Mouse (Mus musculus) adrenal gland, adult 18-20 months (tissue): Measurements from ENCODE around the gene Dock10. TPM values are rescaled to one million over a fixed set of nuclear protein-coding genes. Genes with fewer than 3 reads are reported as not detected.

Source experiments
- DNase-seq, 2 experiments: peaks; one replicate each; pipeline ENCODE4 v3.0.0; 2021 to 2022; ENCODE audit warnings: low spot score in 2 of 2
- total RNA-seq, 2 experiments: library from RNA; stranded (reverse); gene quantifications; 1 replicate in 1 of 2; 2 replicates in 1 of 2; pipeline ENCODE4 v1.2.3; 2021

The Dock10 gene
- total RNA-seq, 2 experiments from 2014 or later, result 21.6 to 25.0 TPM

- DNase-seq, result no peak
Measured at GRCm38 (mm10) chr1:80616671-80617070, 141.7 kb downstream of the Dock10 start.

GRCm38 (mm10) chr1:80614750-80615149 lies 143.6 kb downstream of the Dock10 start:
- no peak for DNase-seq

- DNase-seq, result no peak
Measured at GRCm38 (mm10) chr1:80613395-80614011, 144.8 kb downstream of the Dock10 start.

GRCm38 (mm10) chr1:80607546-80607945 lies 150.8 kb downstream of the Dock10 start:
- DNase-seq, result peak in 1 of 2 experiments; percentile 10

- DNase-seq, result peak; percentile 7 to 26
Measured at GRCm38 (mm10) chr1:80606131-80606754, 152.1 kb downstream of the Dock10 start.

GRCm38 (mm10) chr1:80604332-80604731 lies 154.0 kb downstream of the Dock10 start:
- DNase-seq, result no peak

- DNase-seq, result no peak
Measured at GRCm38 (mm10) chr1:80603081-80603480, 155.2 kb downstream of the Dock10 start.

GRCm38 (mm10) chr1:80583281-80583680 lies 175.0 kb downstream of the Dock10 start:
- no peak for DNase-seq

- DNase-seq, result no peak
Measured at GRCm38 (mm10) chr1:80582186-80582585, 176.1 kb downstream of the Dock10 start.

- no peak for DNase-seq
Measured at GRCm38 (mm10) chr1:80576898-80577297, 181.4 kb downstream of the Dock10 start.

- peak in 1 of 2 experiments; percentile 37 for DNase-seq
Measured at GRCm38 (mm10) chr1:80556446-80556845, 201.9 kb downstream of the Dock10 start.

- no peak for DNase-seq
Measured at GRCm38 (mm10) chr1:80541522-80541921, 216.8 kb downstream of the Dock10 start.

- peak in 1 of 2 experiments; percentile 26 for DNase-seq
Measured at GRCm38 (mm10) chr1:80522197-80522596, 236.1 kb downstream of the Dock10 start.

- no peak for DNase-seq
Measured at GRCm38 (mm10) chr1:80520456-80520855, 237.9 kb downstream of the Dock10 start.

- no peak for DNase-seq
Measured at GRCm38 (mm10) chr1:80519893-80520292, 238.4 kb downstream of the Dock10 start.

- no peak for DNase-seq
Measured at GRCm38 (mm10) chr1:80515836-80516235, 242.5 kb downstream of the Dock10 start.

- no peak for DNase-seq
Measured at GRCm38 (mm10) chr1:80512210-80512948, 245.9 kb downstream of the Dock10 start.

- no peak for DNase-seq
Measured at GRCm38 (mm10) chr1:80504757-80505156, 253.6 kb downstream of the Dock10 start.

- DNase-seq, result no peak
Measured at GRCm38 (mm10) chr1:80504081-80504480, 254.2 kb downstream of the Dock10 start.

GRCm38 (mm10) chr1:80502456-80503165 lies 255.7 kb downstream of the Dock10 start:
- DNase-seq, result no peak

GRCm38 (mm10) chr1:80499264-80499663 lies 259.1 kb downstream of the Dock10 start:
- DNase-seq, result no peak
